Mouse (Mus musculus): ENCODE data around the gene Armc8.

DNA sequence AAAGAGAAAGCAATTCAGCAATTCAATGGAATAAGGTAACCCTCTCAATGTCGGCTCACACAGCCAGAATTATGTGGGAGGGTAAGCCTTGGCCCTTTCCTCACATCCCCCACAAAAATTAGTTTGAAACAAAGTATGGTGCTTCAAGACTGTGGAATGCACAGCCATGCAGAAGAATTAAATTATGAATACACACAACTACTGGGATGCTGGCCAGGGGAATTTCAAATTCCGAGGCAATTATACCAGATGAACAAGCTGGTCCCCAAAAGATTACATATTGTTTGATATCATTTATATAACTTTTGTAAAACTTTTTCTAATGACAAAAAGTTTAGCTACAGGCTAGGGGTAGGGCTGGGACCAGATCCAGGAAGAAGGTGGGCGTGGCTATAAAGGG, 121.4 kb downstream of the Armc8 start:
- TF ChIP-seq POLR2A (IDR thresholded peaks at IDR 0.05; ENCODE audit: borderline replicate concordance, extremely low read depth, low read depth, low read length) (no peak), CTCF (IDR thresholded peaks at IDR 0.05; ENCODE audit: insufficient read depth, low read length) (no peak)
